Mouse (Mus musculus): ENCODE results near the gene Grm8. TPM values are rescaled to one million over a fixed set of nuclear protein-coding genes. Genes with fewer than 3 reads are reported as not detected.

Gene Grm8
- polyA plus RNA-seq, 1 experiment from 2014 or later: 0.31 TPM

- no peaks in the 10 kb centered on the region for H3K4me1 ChIP-seq (ENCODE audit: control insufficient read depth in 2 of 2, insufficient read depth in 2 of 2, low read length in 2 of 2)
- no peaks in the 10 kb centered on the region for H3K36me3 ChIP-seq (ENCODE audit: control insufficient read depth, insufficient read depth, low read length)
- no peak overlapping the region for H3K4me2 ChIP-seq (ENCODE audit: low read length)
- H3K9ac ChIP-seq (ENCODE audit: low read length): no peak overlapping the region
- no peak overlapping the region for H3K4me3 ChIP-seq (ENCODE audit: control insufficient read depth in 1 of 2, insufficient read depth in 1 of 2, low read depth in 1 of 2, low read length in 2 of 2)
- ATAC-seq (ENCODE audit: insufficient number of reproducible peaks, insufficient read depth, low FRiP score, low read depth): no peak
- no peaks in the 10 kb centered on the region for H3K9me3 ChIP-seq (ENCODE audit: control insufficient read depth, low read length)
- no peak overlapping the region for H3K27ac ChIP-seq (replicated peaks in 1 of 2; ENCODE audit: control insufficient read depth in 1 of 2, insufficient read depth in 1 of 2, low read depth in 2 of 2, low read length in 2 of 2)
- WGBS: 70% methylated on average over 4 of the region's 4 CpGs
- H3K27me3 ChIP-seq (ENCODE audit: control insufficient read depth, insufficient read depth, low read length): no peaks in the 10 kb centered on the region
Measured at GRCm38 (mm10) chr6:27746493-27746892, 388.5 kb downstream of the Grm8 start.

- Histone ChIP-seq H3K27ac (replicated peaks in 1 of 2; ENCODE audit: control insufficient read depth in 1 of 2, insufficient read depth in 1 of 2, low read depth in 2 of 2, low read length in 2 of 2) (no peak overlapping the region), H3K36me3 (ENCODE audit: control insufficient read depth, insufficient read depth, low read length) (no peaks in the 10 kb centered on the region), H3K4me2 (ENCODE audit: low read length) (no peak overlapping the region), H3K4me1 (ENCODE audit: control insufficient read depth in 2 of 2, insufficient read depth in 2 of 2, low read length in 2 of 2) (no peaks in the 10 kb centered on the region), H3K4me3 (ENCODE audit: control insufficient read depth in 1 of 2, insufficient read depth in 1 of 2, low read depth in 1 of 2, low read length in 2 of 2) (no peak overlapping the region), H3K9ac (ENCODE audit: low read length) (no peak overlapping the region), H3K27me3 (ENCODE audit: control insufficient read depth, insufficient read depth, low read length) (no peaks in the 10 kb centered on the region), H3K9me3 (ENCODE audit: control insufficient read depth, low read length) (no peaks in the 10 kb centered on the region)
- WGBS: 47% methylated on average over 5 of the region's 5 CpGs
- no peak for ATAC-seq (ENCODE audit: insufficient number of reproducible peaks, insufficient read depth, low FRiP score, low read depth)
Measured at GRCm38 (mm10) chr6:27745693-27746451, 389.1 kb downstream of the Grm8 start.

GRCm38 (mm10) chr6:27689382-27689781 is 445.6 kb downstream of the Grm8 start:
- Histone ChIP-seq H3K4me3 (ENCODE audit: control insufficient read depth in 1 of 2, insufficient read depth in 1 of 2, low read depth in 1 of 2, low read length in 2 of 2) (no peak overlapping the region), H3K4me2 (ENCODE audit: low read length) (no peak overlapping the region), H3K27ac (replicated peaks in 1 of 2; ENCODE audit: control insufficient read depth in 1 of 2, insufficient read depth in 1 of 2, low read depth in 2 of 2, low read length in 2 of 2) (no peak overlapping the region), H3K36me3 (ENCODE audit: control insufficient read depth, insufficient read depth, low read length) (no peaks in the 10 kb centered on the region), H3K27me3 (ENCODE audit: control insufficient read depth, insufficient read depth, low read length) (no peaks in the 10 kb centered on the region), H3K4me1 (ENCODE audit: control insufficient read depth in 2 of 2, insufficient read depth in 2 of 2, low read length in 2 of 2) (no peaks in the 10 kb centered on the region), H3K9ac (ENCODE audit: low read length) (no peak overlapping the region), H3K9me3 (ENCODE audit: control insufficient read depth, low read length) (no peaks in the 10 kb centered on the region)
- WGBS: 73% methylated on average over 3 of the region's 3 CpGs
- ATAC-seq (ENCODE audit: insufficient number of reproducible peaks, insufficient read depth, low FRiP score, low read depth): no peak

GRCm38 (mm10) chr6:27661747-27662435 is 473.1 kb downstream of the Grm8 start:
- no peak for ATAC-seq (ENCODE audit: insufficient number of reproducible peaks, insufficient read depth, low FRiP score, low read depth)
- H3K9ac ChIP-seq (ENCODE audit: low read length): no peak overlapping the region
- WGBS: 60% methylated on average over 6 of the region's 6 CpGs
- H3K27me3 ChIP-seq (ENCODE audit: control insufficient read depth, insufficient read depth, low read length): no peaks in the 10 kb centered on the region
- H3K9me3 ChIP-seq (ENCODE audit: control insufficient read depth, low read length): no peaks in the 10 kb centered on the region
- no peak overlapping the region for H3K4me3 ChIP-seq (ENCODE audit: control insufficient read depth in 1 of 2, insufficient read depth in 1 of 2, low read depth in 1 of 2, low read length in 2 of 2)
- no peaks in the 10 kb centered on the region for H3K4me1 ChIP-seq (ENCODE audit: control insufficient read depth in 2 of 2, insufficient read depth in 2 of 2, low read length in 2 of 2)
- no peak overlapping the region for H3K4me2 ChIP-seq (ENCODE audit: low read length)
- H3K36me3 ChIP-seq (ENCODE audit: control insufficient read depth, insufficient read depth, low read length): no peaks in the 10 kb centered on the region
- H3K27ac ChIP-seq (replicated peaks in 1 of 2; ENCODE audit: control insufficient read depth in 1 of 2, insufficient read depth in 1 of 2, low read depth in 2 of 2, low read length in 2 of 2): no peak overlapping the region

- no peak overlapping the region for H3K27ac ChIP-seq (replicated peaks in 1 of 2; ENCODE audit: control insufficient read depth in 1 of 2, insufficient read depth in 1 of 2, low read depth in 2 of 2, low read length in 2 of 2)
- no peak for ATAC-seq (ENCODE audit: insufficient number of reproducible peaks, insufficient read depth, low FRiP score, low read depth)
- H3K9me3 ChIP-seq (ENCODE audit: control insufficient read depth, low read length): no peaks in the 10 kb centered on the region
- no peak overlapping the region for H3K4me2 ChIP-seq (ENCODE audit: low read length)
- H3K9ac ChIP-seq (ENCODE audit: low read length): no peak overlapping the region
- H3K27me3 ChIP-seq (ENCODE audit: control insufficient read depth, insufficient read depth, low read length): no peaks in the 10 kb centered on the region
- no peaks in the 10 kb centered on the region for H3K36me3 ChIP-seq (ENCODE audit: control insufficient read depth, insufficient read depth, low read length)
- WGBS: 57% methylated on average over 1 of the region's 1 CpGs
- H3K4me1 ChIP-seq (ENCODE audit: control insufficient read depth in 2 of 2, insufficient read depth in 2 of 2, low read length in 2 of 2): no peaks in the 10 kb centered on the region
- no peak overlapping the region for H3K4me3 ChIP-seq (ENCODE audit: control insufficient read depth in 1 of 2, insufficient read depth in 1 of 2, low read depth in 1 of 2, low read length in 2 of 2)
Measured at GRCm38 (mm10) chr6:27657520-27657919, 477.5 kb downstream of the Grm8 start.

- WGBS: 57% methylated on average over 1 of the region's 1 CpGs
- H3K27me3 ChIP-seq (ENCODE audit: control insufficient read depth, insufficient read depth, low read length): no peaks in the 10 kb centered on the region
- no peak for ATAC-seq (ENCODE audit: insufficient number of reproducible peaks, insufficient read depth, low FRiP score, low read depth)
- H3K27ac ChIP-seq (replicated peaks in 1 of 2; ENCODE audit: control insufficient read depth in 1 of 2, insufficient read depth in 1 of 2, low read depth in 2 of 2, low read length in 2 of 2): no peak overlapping the region
- no peaks in the 10 kb centered on the region for H3K36me3 ChIP-seq (ENCODE audit: control insufficient read depth, insufficient read depth, low read length)
- H3K4me3 ChIP-seq (ENCODE audit: control insufficient read depth in 1 of 2, insufficient read depth in 1 of 2, low read depth in 1 of 2, low read length in 2 of 2): no peak overlapping the region
- H3K4me2 ChIP-seq (ENCODE audit: low read length): no peak overlapping the region
- no peak overlapping the region for H3K9ac ChIP-seq (ENCODE audit: low read length)
- no peaks in the 10 kb centered on the region for H3K9me3 ChIP-seq (ENCODE audit: control insufficient read depth, low read length)
- no peaks in the 10 kb centered on the region for H3K4me1 ChIP-seq (ENCODE audit: control insufficient read depth in 2 of 2, insufficient read depth in 2 of 2, low read length in 2 of 2)
Measured at GRCm38 (mm10) chr6:27646503-27646902, 488.5 kb downstream of the Grm8 start.

- H3K9ac ChIP-seq (ENCODE audit: low read length): no peak overlapping the region
- ATAC-seq (ENCODE audit: insufficient number of reproducible peaks, insufficient read depth, low FRiP score, low read depth): no peak
- WGBS: 54% methylated on average over 5 of the region's 5 CpGs
- H3K27ac ChIP-seq (replicated peaks in 1 of 2; ENCODE audit: control insufficient read depth in 1 of 2, insufficient read depth in 1 of 2, low read depth in 2 of 2, low read length in 2 of 2): no peak overlapping the region
- H3K9me3 ChIP-seq (ENCODE audit: control insufficient read depth, low read length): no peaks in the 10 kb centered on the region
- no peaks in the 10 kb centered on the region for H3K4me1 ChIP-seq (ENCODE audit: control insufficient read depth in 2 of 2, insufficient read depth in 2 of 2, low read length in 2 of 2)
- no peaks in the 10 kb centered on the region for H3K36me3 ChIP-seq (ENCODE audit: control insufficient read depth, insufficient read depth, low read length)
- H3K27me3 ChIP-seq (ENCODE audit: control insufficient read depth, insufficient read depth, low read length): no peaks in the 10 kb centered on the region
- no peak overlapping the region for H3K4me3 ChIP-seq (ENCODE audit: control insufficient read depth in 1 of 2, insufficient read depth in 1 of 2, low read depth in 1 of 2, low read length in 2 of 2)
- no peak overlapping the region for H3K4me2 ChIP-seq (ENCODE audit: low read length)
Measured at GRCm38 (mm10) chr6:27645054-27645453, 489.9 kb downstream of the Grm8 start.

Data from heart, embryonic 14.5 days (tissue).